Mouse (Mus musculus) midbrain, embryonic 15.5 days (tissue): ENCODE data around the gene Olfr1393. TPM values are rescaled to one million over a fixed set of nuclear protein-coding genes. Genes with fewer than 3 reads are reported as not detected.

ENCODE experiments used
- ATAC-seq: fragments of 200-750 bp; cut with Nextera tagmentation; replicated peaks from 2 replicates; pipeline ENCODE4 v1.8.0; 2017; ENCODE audit warnings: moderate TSS enrichment
- H3K27ac ChIP-seq: fragments of 300-500 bp; sonication (generic); 2 replicates; pipeline ENCODE4 v1.5.1; 2015; ENCODE audit warnings: mild to moderate bottlenecking, inconsistent platforms
- H3K27me3 ChIP-seq: fragments of 300-500 bp; sonication (generic); replicated peaks from 2 replicates; pipeline ENCODE4 v1.6.1; 2015; ENCODE audit warnings: inconsistent platforms
- H3K36me3 ChIP-seq: fragments of 300-500 bp; sonication (generic); replicated peaks from 2 replicates; pipeline ENCODE4 v1.6.1; 2015; ENCODE audit warnings: inconsistent platforms
- H3K4me1 ChIP-seq: fragments of 300-500 bp; sonication (generic); 2 replicates; pipeline ENCODE4 v1.6.1; 2015; ENCODE audit warnings: inconsistent platforms
- H3K4me2 ChIP-seq: fragments of 300-500 bp; sonication (generic); 2 replicates; pipeline ENCODE4 v1.6.1; 2015; ENCODE audit warnings: inconsistent platforms, mild to moderate bottlenecking, moderate library complexity
- H3K4me3 ChIP-seq: fragments of 300-500 bp; sonication (generic); 2 replicates; pipeline ENCODE4 v1.5.1; 2015; ENCODE audit warnings: mild to moderate bottlenecking, inconsistent platforms
- H3K9ac ChIP-seq: fragments of 300-500 bp; sonication (generic); 2 replicates; pipeline ENCODE4 v1.6.1; 2015; ENCODE audit warnings: mild to moderate bottlenecking, inconsistent platforms
- H3K9me3 ChIP-seq: fragments of 300-500 bp; sonication (generic); 2 replicates; pipeline ENCODE4 v1.6.1; 2016; ENCODE audit warnings: inconsistent platforms
- WGBS: fragments of 180-500 bp; shearing (Covaris S2); methylation state at CpG from one replicate; pipeline ENCODE4 v1.1.7; 2015; ENCODE audit warnings: mixed read lengths; 5-methylcytosine and 5-hydroxymethylcytosine counted together
- polyA plus RNA-seq: library from polyadenylated mRNA; unstranded; fragments of >200 nt; fragmentation: Nextera tagmentation; extraction: Ambion mirVana; gene quantifications from 2 replicates; pipeline ENCODE4 v1.2.1, GENCODE M21; 2015

The Olfr1393 gene
- polyA plus RNA-seq, 1 experiment from 2014 or later = not detected

DNA sequence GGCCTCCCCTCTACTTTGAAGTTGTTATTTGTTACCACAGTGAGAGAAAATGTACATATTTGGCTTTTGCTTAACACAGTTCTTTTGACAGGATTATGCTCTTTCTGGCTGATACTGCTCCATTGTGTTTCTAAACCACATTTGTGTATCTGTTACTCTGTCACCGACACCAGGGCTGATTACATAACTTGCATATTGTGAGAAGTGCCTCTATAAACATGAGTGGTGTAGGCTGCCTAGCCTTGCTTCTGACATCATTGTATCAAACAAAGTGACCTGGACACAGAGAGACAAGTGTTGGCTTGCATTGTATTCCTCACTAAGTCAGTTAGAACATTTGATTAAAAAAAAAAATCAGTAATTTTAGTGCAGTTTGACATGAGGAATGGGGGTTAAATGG is 18.3 kb upstream of the Olfr1393 start:
- Histone ChIP-seq H3K36me3 (peaks cover 8% of the 10 kb centered on the region), H3K4me1 (no peaks in the 10 kb centered on the region), H3K27ac (no peak overlapping the region), H3K9ac (no peak overlapping the region), H3K27me3 (no peaks in the 10 kb centered on the region), H3K9me3 (no peaks in the 10 kb centered on the region), H3K4me3 (no peak overlapping the region), H3K4me2 (no peak overlapping the region)
- 86% methylated on average over 1 of the region's 1 CpGs for WGBS
- ATAC-seq = no peak

DNA sequence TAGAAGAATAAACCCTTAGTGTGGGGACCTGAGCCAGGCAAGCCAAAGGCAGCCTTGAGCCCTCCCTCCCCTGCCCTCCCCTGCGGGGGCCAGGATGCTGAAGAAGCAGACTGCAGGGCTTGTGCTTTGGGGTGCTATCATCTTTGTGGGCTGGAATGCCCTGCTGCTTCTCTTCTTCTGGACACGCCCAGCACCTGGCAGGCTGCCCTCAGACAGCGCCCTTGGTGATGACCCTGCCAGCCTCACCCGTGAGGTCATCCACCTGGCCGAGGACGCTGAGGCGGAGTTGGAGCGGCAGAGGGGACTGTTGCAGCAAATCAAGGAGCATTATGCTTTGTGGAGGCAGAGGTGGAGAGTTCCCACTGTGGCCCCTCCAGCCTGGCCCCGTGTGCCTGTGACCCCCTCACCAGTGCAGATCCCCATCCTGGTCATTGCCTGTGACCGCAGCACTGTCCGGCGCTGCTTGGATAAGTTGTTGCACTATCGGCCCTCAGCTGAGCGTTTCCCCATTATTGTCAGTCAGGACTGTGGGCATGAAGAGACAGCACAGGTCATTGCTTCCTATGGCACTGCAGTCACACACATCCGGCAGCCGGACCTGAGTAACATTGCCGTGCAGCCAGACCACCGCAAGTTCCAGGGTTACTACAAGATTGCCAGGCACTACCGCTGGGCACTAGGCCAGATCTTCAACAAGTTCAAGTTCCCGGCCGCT is 17.3 kb upstream of the Olfr1393 start:
- H3K4me3 ChIP-seq = no peak overlapping the region
- ATAC-seq = no peak
- peaks cover 8% of the 10 kb centered on the region for H3K36me3 ChIP-seq
- H3K4me1 ChIP-seq = no peaks in the 10 kb centered on the region
- no peak overlapping the region for H3K9ac ChIP-seq
- no peaks in the 10 kb centered on the region for H3K9me3 ChIP-seq
- no peak overlapping the region for H3K27ac ChIP-seq
- no peak overlapping the region for H3K4me2 ChIP-seq
- WGBS = 96% methylated on average over 21 of the region's 21 CpGs
- H3K27me3 ChIP-seq = no peaks in the 10 kb centered on the region

DNA sequence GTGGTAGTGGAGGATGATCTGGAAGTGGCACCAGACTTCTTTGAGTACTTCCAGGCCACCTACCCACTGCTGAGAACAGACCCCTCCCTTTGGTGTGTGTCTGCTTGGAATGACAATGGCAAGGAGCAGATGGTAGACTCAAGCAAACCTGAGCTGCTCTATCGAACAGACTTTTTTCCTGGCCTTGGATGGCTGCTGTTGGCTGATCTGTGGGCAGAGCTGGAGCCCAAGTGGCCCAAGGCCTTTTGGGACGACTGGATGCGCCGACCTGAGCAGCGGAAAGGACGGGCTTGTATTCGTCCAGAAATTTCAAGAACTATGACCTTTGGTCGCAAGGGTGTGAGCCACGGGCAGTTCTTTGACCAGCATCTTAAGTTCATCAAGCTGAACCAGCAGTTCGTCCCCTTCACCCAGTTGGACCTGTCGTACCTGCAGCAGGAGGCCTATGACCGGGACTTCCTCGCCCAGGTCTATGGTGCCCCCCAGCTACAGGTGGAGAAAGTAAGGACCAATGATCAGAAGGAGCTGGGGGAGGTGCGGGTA is 16.7 kb upstream of the Olfr1393 start:
- WGBS = 93% methylated on average over 14 of the region's 14 CpGs
- ATAC-seq = no peak
- Histone ChIP-seq H3K36me3 (peaks cover 8% of the 10 kb centered on the region), H3K9me3 (no peaks in the 10 kb centered on the region), H3K4me2 (no peak overlapping the region), H3K4me3 (no peak overlapping the region), H3K4me1 (no peaks in the 10 kb centered on the region), H3K27me3 (no peaks in the 10 kb centered on the region), H3K9ac (no peak overlapping the region), H3K27ac (no peak overlapping the region)

DNA sequence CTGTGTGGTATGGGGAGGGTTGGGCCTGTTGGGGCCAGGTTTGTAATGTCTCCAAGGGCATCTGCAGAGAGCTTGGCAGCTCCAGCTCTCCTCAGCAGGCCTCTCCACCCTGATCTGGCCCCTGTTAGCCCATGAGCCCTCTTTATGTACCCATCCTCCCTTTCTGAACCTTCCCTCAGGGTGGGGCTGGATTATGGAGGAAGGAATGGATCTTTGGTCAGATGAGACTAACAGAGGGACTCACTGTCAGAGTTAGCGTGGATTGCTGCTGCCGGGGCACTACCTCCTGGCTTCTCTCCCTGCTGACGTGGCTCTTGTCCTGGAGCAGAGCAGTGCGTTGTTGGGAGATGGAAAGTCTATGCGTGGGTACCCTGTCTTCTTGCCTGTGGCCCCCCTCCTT is 15.8 kb upstream of the Olfr1393 start:
- Histone ChIP-seq H3K4me2 (no peak overlapping the region), H3K36me3 (peaks cover 8% of the 10 kb centered on the region), H3K4me3 (no peak overlapping the region), H3K9ac (no peak overlapping the region), H3K27me3 (no peaks in the 10 kb centered on the region), H3K4me1 (no peaks in the 10 kb centered on the region), H3K27ac (no peak overlapping the region), H3K9me3 (no peaks in the 10 kb centered on the region)
- 91% methylated on average over 5 of the region's 5 CpGs for WGBS
- ATAC-seq = no peak

DNA sequence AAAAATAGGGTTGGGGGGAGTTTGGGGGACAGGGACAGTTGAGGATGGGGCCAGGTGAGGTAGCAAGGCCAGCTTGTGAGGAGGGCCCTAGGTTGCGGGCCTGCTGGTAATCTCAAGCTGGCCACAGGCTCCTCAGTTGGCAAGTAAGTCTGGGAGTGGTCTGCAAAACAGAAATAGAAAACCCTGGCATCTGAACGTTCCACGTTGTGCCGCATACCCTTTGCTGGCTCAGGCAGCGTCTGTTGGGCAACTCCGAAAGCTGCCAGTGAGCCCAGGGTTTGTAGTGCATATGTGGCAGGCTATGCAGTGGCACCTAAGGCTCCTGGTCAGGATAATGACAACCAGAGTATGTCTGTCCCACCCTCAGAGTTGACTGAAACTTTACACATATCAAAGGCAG is 15.0 kb upstream of the Olfr1393 start:
- no peaks in the 10 kb centered on the region for H3K9me3 ChIP-seq
- H3K27ac ChIP-seq = no peak overlapping the region
- no peak for ATAC-seq
- no peak overlapping the region for H3K9ac ChIP-seq
- H3K27me3 ChIP-seq = no peaks in the 10 kb centered on the region
- H3K36me3 ChIP-seq = peaks cover 8% of the 10 kb centered on the region
- H3K4me2 ChIP-seq = no peak overlapping the region
- WGBS = 92% methylated on average over 6 of the region's 6 CpGs
- no peaks in the 10 kb centered on the region for H3K4me1 ChIP-seq
- no peak overlapping the region for H3K4me3 ChIP-seq

DNA sequence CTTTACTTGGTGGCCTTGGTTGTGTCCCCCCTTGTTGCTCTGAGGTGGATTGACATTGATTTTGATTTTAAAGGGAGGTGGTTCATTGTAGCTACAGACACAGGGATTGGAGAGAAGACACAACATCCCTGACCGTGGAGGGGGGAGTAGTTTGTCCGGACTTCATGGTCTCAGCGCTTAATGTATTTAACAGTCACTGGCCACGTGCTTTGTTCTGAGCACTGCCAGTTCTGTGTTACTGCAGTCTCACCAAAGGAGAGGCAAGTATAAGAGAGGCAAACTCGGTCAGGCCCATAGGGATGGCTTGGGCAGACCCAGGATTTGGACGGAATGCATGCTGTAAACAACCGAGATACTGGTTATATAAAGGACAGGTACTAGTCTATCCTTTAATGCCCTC is 14.0 kb upstream of the Olfr1393 start:
- H3K27ac ChIP-seq = no peak overlapping the region
- 88% methylated on average over 7 of the region's 7 CpGs for WGBS
- ATAC-seq = no peak

DNA sequence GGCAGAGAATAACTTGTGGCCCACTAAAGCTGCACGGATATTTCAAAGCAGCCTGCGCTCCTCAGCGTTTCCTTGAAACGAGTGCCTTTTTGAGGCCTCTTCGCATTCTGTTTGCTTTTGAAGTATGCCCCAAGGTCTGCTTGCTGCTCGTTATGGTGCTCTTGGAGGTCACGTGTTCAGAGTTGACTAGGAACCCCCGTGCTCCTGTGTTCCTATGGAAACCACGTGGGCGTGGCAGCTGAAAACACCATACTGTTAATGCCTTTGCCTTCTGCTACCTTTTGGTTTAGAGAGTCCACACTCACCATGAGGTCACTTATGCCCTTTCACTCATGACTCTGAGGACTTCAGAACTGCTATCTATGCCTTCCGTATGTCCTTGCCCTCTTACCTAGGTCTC is 13.5 kb upstream of the Olfr1393 start:
- Histone ChIP-seq H3K27me3 (no peaks in the 10 kb centered on the region), H3K9ac (no peak overlapping the region), H3K4me2 (no peak overlapping the region), H3K9me3 (no peaks in the 10 kb centered on the region), H3K4me3 (no peak overlapping the region), H3K36me3 (peaks cover 8% of the 10 kb centered on the region), H3K27ac (no peak overlapping the region), H3K4me1 (no peaks in the 10 kb centered on the region)
- no peak for ATAC-seq
- WGBS = 70% methylated on average over 11 of the region's 11 CpGs

More for the DNA sequence above, 14.0 kb upstream of the Olfr1393 start:
- Histone ChIP-seq H3K9ac (no peak overlapping the region), H3K4me1 (no peaks in the 10 kb centered on the region), H3K4me3 (no peak overlapping the region), H3K9me3 (no peaks in the 10 kb centered on the region), H3K36me3 (peaks cover 8% of the 10 kb centered on the region), H3K4me2 (no peak overlapping the region), H3K27me3 (no peaks in the 10 kb centered on the region)

DNA sequence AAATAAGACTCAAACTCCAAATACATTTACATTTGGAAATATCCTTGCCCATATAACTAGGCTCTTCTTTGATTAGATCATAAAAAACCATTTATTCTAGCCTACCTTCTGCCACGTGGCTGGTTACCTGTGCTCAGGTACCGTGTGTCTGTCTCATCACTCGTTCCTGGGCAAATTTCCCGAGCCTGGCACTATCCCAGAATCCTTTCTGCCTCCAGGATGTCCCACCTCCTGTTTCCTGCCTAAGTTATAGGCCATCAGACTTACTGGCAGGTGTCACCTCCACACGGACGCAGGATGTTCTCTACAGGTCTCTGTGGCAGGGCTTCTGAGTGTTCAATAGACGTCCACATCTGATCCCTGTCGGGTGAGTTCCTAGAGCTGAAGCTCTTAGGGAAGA is 13.0 kb upstream of the Olfr1393 start:
- no peak overlapping the region for H3K4me2 ChIP-seq
- H3K9me3 ChIP-seq = no peaks in the 10 kb centered on the region
- no peak overlapping the region for H3K9ac ChIP-seq
- H3K36me3 ChIP-seq = peaks cover 8% of the 10 kb centered on the region
- no peak for ATAC-seq
- no peak overlapping the region for H3K4me3 ChIP-seq
- no peaks in the 10 kb centered on the region for H3K27me3 ChIP-seq
- WGBS = 90% methylated on average over 8 of the region's 8 CpGs
- H3K4me1 ChIP-seq = no peaks in the 10 kb centered on the region
- H3K27ac ChIP-seq = no peak overlapping the region

DNA sequence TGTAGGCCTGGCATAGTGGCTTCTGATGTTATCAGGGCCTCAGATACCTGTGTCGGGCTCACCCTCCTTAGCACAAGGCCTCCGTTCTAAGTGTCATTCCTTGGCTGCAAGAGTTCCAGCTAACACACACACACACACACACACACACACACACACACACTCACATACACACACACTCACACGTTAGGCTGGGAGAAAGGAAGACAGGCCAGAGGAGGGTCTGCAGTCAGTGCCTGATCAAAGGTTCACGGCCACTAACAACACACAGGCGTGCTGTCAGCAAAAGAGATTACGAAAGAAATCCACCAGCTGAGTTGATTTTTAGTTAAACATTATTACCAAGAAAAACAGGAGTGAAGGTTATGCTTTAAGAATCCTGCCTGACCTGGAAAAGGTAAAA is 11.4 kb upstream of the Olfr1393 start:
- Histone ChIP-seq H3K27ac (no peak overlapping the region), H3K27me3 (no peaks in the 10 kb centered on the region), H3K36me3 (peaks cover 4% of the 10 kb centered on the region), H3K4me3 (no peak overlapping the region), H3K4me2 (no peak overlapping the region), H3K4me1 (no peaks in the 10 kb centered on the region), H3K9ac (no peak overlapping the region), H3K9me3 (no peaks in the 10 kb centered on the region)
- WGBS = 84% methylated on average over 6 of the region's 6 CpGs
- ATAC-seq = no peak

DNA sequence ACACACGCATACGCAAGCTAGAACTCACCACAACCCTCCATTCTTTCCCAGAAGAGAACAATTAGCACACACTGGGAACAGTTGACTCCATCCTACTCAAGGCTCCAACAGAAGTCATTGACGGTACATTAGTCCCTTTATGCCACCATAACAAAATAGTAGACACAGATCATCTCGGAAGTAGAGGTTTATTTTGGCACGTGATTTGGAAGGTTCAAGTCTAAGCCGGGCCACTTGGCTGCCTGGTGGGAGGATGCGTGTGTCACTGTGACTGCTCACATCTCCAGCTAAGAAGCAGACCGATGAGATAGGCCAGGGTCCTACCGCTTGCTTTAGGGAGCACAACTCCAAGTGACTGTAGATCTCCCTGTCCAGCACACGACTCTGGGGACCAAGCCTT is 10.8 kb upstream of the Olfr1393 start:
- H3K4me1 ChIP-seq = no peaks in the 10 kb centered on the region
- no peaks in the 10 kb centered on the region for H3K9me3 ChIP-seq
- H3K27me3 ChIP-seq = no peaks in the 10 kb centered on the region
- 89% methylated on average over 10 of the region's 10 CpGs for WGBS
- no peak overlapping the region for H3K27ac ChIP-seq
- no peak overlapping the region for H3K4me3 ChIP-seq
- no peak overlapping the region for H3K9ac ChIP-seq
- no peak for ATAC-seq
- H3K4me2 ChIP-seq = no peak overlapping the region
- H3K36me3 ChIP-seq = no peaks in the 10 kb centered on the region; the same call in 1 of the 2 replicates

DNA sequence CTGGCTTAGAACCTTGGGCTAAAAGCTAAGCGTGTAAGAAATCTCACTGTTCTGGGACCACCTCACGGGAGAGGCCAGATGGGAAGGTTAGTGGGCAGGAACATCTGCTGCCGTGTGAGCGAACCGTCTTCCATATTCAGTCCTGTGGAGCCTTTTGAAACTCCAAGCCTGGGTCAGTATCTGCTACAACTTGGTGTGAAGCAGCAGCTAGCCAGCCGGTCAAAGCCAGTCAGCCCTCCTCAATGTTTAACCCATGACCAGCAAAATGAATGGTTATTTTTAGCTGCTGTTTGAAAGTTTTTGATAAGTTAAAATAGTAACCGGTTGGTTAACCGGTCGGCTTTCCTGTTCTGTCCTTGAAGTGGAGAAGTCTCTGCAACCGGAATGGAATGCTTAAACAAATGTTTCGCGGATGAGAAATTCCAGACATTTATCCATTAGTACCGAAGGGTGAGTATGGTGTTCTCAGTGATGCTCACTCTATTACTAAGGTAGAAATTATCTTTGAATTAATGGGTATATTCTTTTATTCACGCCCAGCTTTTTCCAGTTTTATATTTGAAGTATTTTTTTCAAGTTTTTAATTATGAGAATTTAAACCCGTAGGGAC is 10.0 kb upstream of the Olfr1393 start:
- Histone ChIP-seq H3K27ac (no peak overlapping the region), H3K9ac (no peak overlapping the region), H3K4me1 (no peaks in the 10 kb centered on the region), H3K36me3 (no peaks in the 10 kb centered on the region), H3K4me3 (no peak overlapping the region), H3K9me3 (no peaks in the 10 kb centered on the region), H3K27me3 (no peaks in the 10 kb centered on the region), H3K4me2 (no peak overlapping the region)
- WGBS = 82% methylated on average over 15 of the region's 15 CpGs
- no peak for ATAC-seq

DNA sequence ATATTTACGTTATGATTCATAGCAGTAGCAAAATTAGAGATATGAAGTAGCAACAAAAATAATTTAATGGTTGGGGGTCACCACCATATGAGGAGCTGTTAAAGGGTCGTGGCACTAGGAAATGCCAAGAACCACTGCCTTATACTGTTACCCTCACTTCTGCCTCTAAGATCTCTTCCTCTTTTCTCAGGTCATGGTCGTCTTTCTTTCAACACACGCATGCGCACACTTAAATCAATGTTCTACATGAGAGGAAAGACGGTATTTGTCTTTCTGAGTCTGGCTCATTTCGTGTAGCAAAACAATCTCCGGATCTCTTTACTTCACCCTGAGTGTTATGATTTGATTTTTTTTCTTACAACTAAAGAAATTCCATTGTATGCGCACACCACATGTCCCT is 8.3 kb upstream of the Olfr1393 start:
- H3K9ac ChIP-seq = no peak overlapping the region
- H3K27me3 ChIP-seq = no peaks in the 10 kb centered on the region
- peaks cover 4% of the 10 kb centered on the region; the same call in 1 of the 2 replicates for H3K4me1 ChIP-seq
- no peak overlapping the region for H3K4me2 ChIP-seq
- H3K36me3 ChIP-seq = no peaks in the 10 kb centered on the region
- H3K9me3 ChIP-seq = no peaks in the 10 kb centered on the region
- no peak overlapping the region for H3K27ac ChIP-seq
- no peak overlapping the region for H3K4me3 ChIP-seq
- ATAC-seq = no peak
- WGBS = 94% methylated on average over 9 of the region's 9 CpGs

DNA sequence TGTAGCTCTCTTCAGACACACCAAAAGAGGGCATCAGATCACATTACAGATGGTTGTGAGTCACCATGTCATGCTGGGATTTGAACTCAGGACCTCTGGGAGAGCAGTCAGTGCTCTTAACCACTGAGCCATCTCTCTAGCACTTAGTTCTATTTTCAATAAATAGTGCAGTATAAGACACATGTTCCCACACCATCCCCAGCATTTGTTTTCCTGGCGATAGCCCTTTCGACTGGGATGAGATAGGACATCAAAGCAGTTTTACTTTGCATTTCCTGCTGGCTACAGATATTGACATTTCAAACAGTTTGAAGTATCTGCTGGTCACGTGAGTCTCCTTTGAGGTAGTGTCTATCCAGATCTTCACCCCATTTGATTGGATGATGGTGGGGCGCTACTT is 7.7 kb upstream of the Olfr1393 start:
- no peaks in the 10 kb centered on the region for H3K27me3 ChIP-seq
- no peaks in the 10 kb centered on the region for H3K36me3 ChIP-seq
- H3K9ac ChIP-seq = no peak overlapping the region
- no peak for ATAC-seq
- WGBS = 88% methylated on average over 4 of the region's 4 CpGs
- H3K4me2 ChIP-seq = no peak overlapping the region
- peaks cover 4% of the 10 kb centered on the region; the same call in 1 of the 2 replicates for H3K4me1 ChIP-seq
- H3K9me3 ChIP-seq = no peaks in the 10 kb centered on the region
- H3K4me3 ChIP-seq = no peak overlapping the region
- no peak overlapping the region for H3K27ac ChIP-seq
